Mouse (Mus musculus) thymus, postnatal 4 days (tissue): ENCODE measurements around the gene 1700018B08Rik.

ENCODE experiments used
- DNase-seq: peaks from one replicate; pipeline ENCODE4 v3.0.0; 2021

1700018B08Rik gene

DNA sequence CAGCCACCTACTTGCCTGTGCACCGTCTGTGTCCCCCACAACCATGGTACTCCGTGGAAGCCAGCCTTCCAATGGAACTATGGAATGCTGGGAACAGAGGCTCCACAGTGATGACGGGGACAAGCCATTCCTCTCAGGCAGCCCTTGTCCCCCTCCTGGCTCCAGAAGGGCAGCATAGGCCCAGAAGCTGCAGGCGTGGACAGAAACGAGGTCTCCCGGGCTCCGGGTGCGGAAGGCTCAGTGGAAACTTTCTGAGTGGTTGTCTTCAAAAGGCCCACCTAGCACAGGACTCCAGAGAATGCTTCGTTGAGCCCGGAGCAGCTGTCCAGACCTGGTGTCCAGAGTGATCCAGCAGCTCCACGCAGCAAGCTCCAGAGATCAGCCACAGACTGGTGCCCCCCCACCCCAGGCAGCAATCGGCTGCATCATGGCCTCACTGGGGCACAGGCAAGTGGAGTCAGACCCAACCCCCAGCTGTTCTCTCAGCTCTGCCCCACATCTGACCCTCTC, at the start of gene 1700018B08Rik:
Gene 1700018B08Rik, minus strand, starts transcription at position 45 of the 510 bp plus-strand sequence.
- DNase-seq = no peak

DNA sequence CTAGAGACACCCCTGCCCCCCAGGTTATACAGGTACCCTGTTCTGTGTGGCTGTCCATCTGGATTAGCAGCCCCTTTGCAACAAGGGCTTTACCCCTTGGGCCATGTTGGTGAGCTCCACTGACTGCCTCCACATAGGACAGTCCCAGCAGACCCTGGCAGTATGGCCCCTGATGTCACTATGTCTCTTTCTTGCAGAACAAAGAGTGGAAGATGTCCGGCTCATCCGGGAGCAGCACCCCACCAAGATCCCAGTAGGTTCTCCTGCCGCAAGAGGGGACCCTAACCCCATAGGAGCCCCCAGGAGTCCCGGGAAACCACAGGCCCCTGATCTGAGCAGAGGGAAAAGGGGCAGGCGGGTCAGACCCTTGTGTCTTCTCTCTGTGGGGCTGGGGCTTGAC, 49.2 kb upstream of the 1700018B08Rik start:
- DNase-seq = no peak

DNA sequence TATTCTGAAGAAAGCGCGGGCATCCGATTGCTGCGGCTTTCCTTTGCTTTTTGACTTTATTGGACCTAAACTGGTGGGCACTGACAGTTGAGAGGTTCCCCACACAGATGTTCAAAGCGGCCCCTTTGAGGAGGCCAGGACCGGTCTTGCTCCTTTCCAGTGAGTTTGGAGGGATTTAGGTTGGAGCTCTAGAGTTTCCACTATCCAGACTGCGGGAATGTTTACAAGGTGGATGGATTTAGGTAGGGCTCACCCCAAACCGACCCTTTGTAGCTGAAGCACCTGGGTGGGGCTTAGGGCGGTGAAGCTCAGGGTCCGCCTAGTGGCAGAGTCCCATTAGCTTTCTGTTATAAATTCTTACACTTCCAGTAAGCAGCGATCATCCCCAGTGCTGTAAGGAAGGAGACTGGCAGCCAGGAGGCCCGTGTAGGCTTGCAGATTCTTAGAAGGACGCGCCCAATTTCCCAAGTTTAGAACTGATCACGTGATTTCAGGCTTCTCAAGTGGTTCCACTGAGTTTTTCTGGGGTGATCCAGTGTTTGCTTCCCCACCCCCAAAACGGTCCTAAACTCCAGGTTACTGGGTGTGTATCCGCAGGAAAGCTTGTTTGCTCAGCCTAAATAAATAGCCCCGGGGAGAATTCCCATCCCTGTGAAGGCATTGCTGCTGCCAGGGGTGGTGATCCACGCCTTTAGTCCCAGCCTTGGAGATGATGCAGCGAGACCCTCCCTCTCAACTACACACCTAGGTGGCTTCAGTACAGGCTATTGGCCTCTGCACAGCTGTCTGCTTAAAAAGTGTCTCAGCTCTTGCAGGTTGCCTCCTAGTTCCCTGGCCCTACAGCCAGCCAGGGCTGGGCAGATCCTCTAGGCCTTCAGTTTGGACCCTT, 47.3 kb upstream of the 1700018B08Rik start:
- peak; percentile 76 for DNase-seq

DNA sequence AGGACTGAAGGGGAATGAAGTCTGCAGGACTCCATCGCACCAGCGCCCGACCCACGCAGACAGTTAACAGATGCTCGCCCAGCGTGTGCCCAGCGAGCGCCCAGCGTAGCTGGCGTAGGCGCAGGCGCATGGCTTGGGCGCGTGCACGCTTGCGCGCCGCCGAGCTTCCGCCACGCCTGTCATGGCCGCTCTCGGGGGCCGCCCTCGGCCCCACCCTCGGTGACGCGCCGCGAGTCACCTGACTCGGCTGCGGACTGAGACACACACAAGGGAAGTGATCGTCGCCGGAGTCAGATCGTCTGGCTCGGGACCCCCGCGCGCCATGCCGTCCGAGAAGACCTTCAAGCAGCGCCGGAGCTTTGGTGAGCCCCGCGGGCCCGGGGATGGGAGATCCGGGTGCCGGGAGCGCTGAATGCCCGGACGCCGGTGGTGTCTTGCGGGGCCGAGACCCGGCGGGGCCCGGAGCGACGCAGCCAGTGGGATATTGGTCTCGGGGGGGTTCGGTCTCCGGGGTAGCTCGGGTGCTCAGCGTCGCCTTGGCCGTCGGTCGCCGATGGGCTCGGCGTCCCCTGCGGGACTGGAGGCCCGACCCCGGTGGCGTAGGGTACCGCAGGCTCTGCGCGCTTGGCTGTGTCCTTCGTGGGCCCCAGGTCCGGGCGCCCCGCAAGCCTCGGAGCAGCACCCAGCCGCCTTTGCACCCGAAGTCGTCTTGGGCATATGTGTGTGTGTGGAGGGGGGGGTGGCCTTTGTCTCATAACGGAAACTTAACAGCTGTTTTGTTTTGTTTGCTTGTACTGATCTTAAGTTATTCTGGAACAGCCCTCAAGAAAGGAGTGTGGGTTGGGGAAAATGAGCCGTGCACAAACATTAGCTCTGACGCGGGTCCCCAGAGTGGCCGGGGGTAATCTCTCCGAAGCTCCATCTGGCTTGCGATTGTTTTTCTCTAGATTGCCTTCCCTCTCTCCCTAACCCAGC, 46.4 kb upstream of the 1700018B08Rik start, which contains the start of gene Map1lc3b:
Gene Map1lc3b, plus strand, starts transcription at position 159 of the 975 bp plus-strand sequence.
- DNase-seq = peak; percentile 97

DNA sequence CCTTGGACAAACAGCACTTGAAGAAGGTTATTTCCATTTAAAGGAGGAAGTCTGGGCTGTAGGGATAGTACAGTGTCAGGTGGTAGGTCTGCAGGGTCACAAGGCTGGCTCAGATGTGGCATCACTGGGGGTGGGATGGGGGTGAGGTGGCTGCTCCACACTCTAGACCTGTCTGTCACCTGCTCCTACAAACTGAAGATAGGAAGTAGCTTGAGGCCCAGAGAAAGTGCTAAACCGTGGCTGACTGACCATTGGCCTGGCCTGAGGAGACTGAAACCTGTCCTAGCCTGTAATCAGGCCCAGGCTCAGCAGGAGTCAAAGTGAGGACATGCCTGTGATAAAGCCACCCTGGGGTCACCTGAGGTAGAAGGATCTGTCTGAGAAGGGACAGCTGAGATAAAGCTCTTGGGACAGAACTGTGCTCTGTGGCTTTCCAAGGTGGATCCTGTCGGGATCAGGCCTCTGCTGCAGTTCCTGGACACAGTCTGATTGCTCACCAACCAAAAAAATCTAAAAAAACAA, 45.1 kb upstream of the 1700018B08Rik start:
- no peak for DNase-seq

DNA sequence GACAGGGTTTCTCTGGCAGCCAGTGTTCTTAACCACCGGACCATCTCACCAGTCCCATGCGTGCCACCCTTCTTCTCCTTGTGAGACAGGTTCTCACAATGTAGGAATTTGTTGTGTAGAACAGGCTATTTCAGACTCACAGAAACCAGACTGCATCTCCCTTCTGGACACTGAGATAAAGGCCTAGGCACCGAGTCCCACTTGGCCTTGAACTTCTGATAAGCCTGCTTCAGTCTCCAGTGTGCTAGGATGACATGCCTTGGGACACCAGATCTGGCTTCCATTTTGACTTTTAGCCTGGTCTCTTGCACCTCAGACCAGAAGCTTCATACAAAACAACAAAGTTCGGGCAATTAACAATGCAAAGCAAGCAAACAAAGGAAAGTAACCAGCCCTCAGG, 44.6 kb upstream of the 1700018B08Rik start:
- no peak for DNase-seq

DNA sequence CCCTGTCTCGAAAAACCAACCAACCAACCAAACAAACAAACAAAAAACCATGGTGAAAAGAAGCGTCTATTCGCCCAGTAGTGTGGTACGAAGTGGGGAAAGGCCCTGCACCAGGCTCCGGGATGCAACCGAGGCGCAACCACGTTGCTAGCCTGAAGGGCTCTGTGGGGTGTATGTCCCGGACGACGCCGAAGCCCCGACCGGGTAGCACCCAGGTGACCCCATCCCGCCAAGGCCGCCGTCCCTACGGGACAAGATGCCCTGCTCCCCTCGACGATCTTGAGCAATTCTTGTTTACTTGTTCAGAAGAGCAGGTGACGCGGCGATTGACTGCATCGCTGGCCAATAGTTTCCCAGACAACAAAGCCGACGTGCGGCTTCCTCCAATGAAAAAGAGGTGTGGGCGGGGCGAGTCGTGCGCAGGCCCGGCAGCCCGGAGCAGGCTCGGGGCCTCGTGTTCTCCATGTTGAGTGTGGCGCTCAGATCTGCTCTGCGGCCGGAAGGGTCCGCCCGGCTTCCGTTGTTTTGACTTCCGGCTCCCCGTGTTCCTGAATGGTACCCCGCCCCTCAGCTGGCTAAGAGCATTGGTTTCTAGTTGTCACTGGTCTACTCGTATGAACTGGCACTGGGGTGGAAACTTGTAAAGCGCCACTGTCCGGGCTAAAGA, 41.2 kb upstream of the 1700018B08Rik start:
- DNase-seq = peak; percentile 100

DNA sequence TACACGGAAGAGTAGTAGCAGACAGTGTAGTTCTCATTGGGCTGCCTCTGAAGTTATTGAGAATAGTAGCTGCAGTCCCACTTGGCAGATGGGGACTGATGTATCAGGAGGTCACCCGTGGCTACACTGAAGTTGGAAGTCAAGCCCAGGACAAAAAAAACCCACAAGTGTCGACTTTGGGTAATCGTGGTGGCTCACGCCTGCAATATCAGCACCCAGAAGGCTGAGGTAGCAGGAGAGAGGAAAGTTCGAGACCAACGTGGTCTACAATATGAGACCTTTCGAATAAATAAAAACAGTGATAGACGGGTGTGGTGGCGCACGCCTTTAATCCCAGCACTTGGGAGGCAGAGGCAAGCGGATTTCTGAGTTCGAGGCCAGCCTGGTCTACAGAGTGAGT, 40.6 kb upstream of the 1700018B08Rik start:
- DNase-seq = no peak

DNA sequence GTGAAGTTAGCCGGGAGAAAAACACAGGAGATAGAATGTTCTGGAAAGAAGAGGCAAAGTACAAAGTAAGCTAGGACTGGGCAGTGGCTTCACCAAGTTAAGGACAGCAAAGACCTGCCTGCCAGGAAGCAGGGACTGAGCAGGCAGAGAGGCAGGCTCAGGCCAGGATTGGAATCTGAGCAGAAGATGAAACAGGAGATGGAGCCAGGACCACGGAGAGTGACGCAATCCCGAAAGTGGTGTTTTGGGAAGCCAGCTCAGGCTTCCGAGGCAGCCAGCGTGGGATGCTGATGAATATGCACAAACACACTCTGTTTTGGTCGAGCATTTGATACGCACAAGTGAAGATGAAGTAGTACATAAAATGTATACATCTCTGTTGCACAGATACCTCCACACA, 39.5 kb upstream of the 1700018B08Rik start:
- DNase-seq = no peak

DNA sequence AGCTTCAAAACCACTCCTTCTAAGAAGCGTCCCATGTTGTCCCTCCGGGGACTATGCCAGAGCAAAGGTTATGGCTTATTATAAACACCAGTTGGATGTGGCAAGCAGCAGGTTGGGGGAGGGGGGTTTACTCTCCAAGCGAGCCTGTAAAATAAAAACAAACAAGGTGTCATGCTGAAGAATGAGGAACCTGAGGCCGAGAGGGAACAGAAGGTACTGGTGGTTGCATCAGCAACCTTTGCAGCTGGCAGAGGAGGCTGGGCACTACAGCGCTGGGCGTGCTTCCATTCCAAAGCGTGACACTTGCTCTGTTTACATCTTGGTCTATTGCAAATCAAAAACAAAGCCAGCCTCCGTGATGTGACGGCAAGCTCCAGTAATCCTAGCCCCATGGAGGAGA, 36.3 kb upstream of the 1700018B08Rik start:
- DNase-seq = no peak

DNA sequence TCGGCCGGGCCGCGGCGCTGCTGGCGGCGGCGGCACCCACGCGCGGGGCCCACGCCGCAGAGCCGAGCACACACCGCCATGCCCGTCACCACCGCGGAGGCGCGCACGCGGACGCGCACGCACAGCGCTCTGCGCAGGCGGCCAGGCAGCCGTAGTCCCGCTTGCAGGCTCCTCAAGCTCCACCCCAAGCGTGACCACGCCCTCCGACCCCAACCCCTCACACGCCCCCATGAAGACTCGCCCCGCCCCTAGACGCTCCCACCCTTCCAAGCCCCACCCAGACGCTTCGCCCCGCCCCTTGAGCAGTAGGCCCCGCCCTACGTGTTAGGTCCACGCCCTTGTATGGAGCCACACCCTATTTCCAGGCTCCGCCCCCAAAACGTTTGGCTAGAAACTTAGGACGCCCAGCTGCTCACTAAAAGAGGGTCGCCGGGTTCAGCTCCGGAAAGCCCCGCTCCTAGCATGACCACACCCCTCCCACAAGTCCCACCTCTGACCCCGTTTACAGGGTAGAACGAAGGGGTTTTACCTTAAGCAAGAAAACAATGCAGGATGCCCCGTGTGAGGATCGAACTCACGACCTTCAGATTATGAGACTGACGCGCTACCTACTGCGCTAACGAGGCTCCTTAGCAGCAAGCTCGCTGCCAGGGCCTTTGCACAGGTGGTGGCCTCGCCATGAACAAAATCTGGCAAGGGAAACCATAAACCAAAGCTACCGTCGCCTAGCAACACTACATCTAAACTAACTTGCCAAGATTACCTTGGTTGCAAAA, 34.7 kb upstream of the 1700018B08Rik start, which contains the start of gene Fbxo31:
Gene Fbxo31, minus strand, starts transcription at position 131 of the 776 bp plus-strand sequence.
- peak; percentile 100 for DNase-seq

DNA sequence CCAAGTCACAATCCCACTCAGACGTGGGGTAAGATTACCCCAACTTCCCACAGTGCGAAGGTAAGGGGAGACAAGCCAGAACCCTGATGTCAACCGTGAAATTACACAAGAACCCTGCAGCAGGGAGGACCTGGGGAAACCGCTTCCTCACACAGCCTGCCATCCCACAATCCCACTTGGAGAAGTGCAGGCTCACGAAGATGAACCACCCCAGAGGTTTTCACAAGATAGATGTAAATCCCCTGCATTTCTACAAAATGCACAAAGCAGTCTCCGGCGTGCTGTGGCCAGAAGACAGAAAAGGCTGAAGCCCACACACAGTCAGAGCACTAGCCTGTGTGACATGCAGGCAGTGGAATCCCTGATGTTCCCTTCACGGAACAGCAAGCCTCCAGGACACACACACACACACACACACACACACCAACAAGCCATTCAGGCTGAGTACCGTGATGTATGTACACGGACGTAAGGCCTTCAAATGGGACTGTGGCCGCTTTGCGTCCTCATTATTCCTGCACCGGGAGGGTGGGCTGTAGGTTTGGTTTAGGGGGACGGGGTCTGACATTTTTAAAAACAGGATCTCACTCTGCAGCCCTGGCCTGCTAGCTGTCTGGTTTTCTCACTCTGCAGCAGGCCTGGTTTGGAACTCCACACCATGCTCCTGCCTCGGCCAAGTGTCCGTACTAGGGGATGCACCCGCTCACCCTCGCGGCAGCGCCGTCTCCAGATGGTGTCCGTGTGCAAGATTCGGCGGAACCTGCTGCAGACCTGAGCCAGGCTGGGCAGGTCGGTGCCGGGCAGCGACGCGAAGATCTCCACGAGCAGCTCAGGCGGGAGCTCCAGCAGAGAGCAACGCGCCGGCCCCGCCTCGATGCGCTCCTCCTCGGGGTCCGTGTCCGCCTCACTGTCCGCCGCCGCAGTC, 33.9 kb upstream of the 1700018B08Rik start:
- DNase-seq = no peak

DNA sequence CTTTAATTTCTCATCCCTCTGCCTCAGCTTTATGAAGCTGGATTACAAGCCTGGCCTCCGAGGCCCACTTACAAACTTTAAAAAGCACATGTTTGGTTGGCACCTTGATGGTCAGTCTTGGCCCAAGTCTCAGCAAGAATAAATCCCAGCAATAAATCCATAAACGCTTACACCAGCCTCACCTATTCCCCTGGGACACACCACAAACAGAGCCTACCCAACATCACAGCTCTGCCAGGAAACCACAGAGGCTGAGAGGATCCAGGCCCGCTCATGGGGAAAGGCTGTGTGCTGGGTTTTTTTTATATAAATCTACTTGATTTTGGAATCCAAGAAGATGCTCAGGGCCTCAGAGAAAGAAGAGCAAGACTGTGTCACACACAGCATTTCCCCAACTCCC, 31.5 kb upstream of the 1700018B08Rik start:
- DNase-seq = no peak

DNA sequence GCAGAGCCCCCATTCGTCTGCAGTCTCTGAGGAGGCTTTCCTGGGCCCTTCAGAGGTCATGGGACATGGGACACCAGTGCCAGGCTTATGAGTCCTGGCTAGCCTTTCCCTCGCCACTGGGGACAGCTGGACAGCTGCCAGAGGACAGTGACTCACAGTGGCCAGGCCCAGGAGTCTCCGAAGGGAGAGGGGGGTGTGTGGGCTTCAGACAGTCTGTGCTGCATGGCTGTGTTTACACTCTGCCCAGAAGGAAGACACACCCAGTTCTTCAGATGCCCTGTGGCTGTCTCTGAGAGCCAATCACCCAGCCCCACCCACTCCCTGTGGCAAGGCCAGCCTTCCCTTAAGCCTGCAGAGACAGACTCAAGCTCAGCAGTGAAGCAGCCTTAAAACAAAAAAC, 29.2 kb upstream of the 1700018B08Rik start:
- DNase-seq = no peak

DNA sequence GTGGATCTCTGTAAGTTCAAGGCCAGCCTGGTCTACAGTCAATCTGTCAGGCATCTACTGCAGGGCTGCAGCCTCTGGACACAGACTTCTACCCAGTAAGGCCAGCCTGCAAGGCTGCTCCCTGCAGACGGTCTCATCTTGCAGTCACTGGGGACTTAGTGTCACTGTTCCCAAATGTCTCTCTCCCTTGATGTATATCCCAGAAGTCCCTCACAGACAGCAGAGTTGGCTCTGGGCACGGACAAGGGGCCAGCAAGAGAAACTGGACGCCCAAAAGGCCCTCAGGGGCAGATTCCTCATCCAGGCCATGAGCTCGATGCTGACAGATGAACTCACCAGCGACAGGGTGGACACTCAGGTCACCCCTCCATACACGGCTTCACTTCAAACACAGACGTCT, 28.0 kb upstream of the 1700018B08Rik start:
- DNase-seq = no peak

DNA sequence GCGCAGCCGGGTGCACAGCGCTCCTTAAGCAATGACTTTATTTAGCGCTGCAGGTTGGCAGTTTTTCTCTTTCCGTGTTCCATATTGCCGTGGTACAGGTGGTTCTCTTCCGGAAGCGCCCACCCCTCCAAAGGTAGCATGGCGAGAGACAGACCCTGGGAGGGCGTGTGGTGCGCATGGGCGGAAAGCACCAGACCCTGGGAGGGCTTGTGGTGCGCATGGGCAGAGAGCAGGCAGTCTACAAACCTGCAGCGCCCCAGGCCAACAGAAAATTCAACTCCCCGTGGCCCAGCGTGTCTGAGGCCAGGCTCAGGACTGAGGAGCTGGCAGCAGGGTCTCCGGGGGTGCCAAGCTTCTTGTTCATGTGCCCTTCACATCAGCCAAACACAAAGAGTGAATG, 26.7 kb upstream of the 1700018B08Rik start:
- DNase-seq = no peak

DNA sequence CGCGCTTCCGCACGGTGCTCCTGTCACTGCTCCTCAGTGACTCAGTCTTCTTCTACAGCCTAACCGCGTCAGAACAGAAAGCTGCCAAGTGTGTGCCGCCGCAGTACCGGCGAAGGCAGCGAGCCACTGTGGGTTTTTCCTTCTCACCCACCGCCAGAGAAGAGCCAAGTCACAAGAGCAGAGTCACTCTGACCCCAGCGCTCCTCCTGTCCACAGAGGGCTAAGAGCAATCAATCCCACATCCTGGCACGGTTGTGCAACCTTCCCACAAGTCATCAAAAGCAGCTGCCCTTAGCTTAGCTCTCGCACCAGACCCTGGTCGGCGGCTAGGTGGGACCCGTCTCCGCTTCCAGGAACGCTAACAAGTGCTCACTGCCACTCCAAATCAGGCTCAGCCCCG, 26.2 kb upstream of the 1700018B08Rik start:
- DNase-seq = no peak

DNA sequence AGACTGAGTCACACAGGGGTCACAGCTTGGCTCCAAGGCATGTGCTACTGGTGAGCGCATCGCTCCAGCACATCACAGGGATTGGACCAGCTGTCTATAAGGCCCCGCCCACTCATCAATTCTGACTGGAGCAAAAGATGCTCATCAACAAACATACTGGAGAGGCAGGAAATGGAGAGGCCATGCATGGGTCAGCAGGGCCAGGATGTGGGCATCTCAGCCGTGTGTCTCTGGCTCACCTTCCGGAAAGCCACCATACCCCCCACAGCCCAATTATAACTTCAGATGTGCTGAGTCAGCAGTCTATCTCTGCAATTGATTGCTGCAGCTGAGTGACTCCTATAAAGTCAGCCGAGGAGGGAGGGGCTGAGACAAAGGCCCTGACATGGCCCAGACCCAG, 24.2 kb upstream of the 1700018B08Rik start:
- no peak for DNase-seq

DNA sequence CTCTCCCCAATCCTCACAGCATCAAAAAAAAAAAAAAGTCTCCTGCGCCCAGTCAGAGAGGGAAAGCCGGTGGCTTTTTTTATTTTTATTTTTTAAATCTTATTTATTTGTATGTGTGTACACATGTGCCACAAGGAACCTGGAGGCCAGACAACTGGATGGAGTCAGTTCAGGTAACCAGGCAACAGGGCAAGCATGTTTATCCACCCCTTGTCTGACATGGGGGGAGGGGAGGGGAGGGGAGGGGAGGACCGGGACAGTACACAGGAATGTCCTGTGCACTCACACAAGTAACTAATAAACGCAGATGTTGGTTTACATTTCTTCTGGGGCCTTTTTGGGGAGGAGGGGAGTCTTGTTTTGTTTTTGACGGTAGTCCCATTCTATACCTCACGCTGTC, 19.6 kb upstream of the 1700018B08Rik start:
- DNase-seq = no peak

DNA sequence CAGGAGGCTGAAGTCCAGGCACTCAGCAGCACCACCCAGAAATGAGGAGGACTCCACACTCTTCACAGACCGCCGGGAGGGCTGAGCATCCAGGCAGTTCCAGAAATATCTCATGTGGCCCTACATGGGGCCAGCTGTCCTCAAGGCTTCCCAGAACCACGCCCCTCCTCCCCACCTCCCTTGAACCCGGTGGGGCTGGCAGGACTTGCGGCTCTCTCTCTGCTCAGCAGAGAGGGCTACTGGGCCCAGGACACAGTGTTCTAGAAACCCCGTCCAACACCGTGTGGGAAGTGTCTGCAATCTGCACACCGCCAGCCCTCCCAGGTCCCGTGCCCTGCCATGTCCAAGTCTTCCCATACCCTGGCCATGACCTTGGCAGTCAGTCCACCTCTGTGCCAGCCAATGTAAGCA, 18.8 kb upstream of the 1700018B08Rik start:
- no peak for DNase-seq
